Mouse (Mus musculus): ENCODE data around the gene Gm48551. TPM values are rescaled to one million over a fixed set of nuclear protein-coding genes. Genes with fewer than 3 reads are reported as not detected.

The Gm48551 gene
- polyA plus RNA-seq, 1 experiment, result 2.2 TPM

DNA sequence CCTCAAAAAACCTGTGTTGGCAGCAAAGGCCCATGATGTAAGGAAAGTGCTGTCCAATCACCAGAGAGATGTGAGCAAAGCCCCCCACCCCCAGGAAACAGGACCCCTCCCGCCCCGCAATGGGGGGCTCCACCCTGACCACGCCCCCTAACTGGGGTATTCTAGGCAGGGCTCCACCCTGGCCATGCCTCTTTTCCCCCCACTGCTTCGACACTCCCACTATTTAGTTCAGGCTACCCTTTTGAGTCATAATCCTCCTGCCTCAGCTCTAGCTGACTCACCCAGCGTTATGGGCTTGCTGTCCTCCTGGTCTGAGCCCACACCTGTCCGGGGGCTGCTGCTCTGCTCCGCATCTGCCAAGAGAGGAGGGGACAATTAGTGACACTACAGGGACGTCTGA, 25.1 kb downstream of the Gm48551 start:
- TF ChIP-seq POLR2A (IDR thresholded peaks at IDR 0.05; ENCODE audit: borderline replicate concordance, low read depth, low read length), result no peak
- no peak for TF ChIP-seq CTCF (IDR thresholded peaks at IDR 0.05; ENCODE audit: low read depth, low read length)
- Histone ChIP-seq H3K4me3 (ENCODE audit: insufficient read depth, low read length) (peak overlapping the region; percentile 37), H3K4me1 (ENCODE audit: control insufficient read depth, insufficient read depth, low read length) (peaks cover 57% of the 10 kb centered on the region), H3K27ac (ENCODE audit: insufficient read depth, low read depth, low read length) (peak overlapping the region; percentile 89)

DNA sequence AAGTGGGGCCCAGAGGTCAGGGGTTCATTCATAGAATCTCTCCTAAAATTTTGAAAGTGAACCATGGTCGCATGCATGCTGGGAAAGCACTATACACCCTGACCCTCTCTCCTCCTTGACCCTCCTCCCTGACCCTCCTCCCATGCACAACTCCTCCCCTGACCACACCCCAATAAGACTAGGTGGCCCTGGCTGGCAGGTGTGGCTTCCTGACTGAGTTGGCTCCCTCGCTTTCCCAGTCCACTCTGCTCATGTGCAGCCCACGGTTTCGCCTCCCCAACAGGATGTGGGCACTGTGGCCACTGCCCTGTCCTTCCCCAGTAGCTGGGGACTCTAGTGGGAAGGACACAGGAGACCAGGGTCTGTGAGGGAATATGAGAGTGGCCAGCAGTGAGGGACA, 26.1 kb downstream of the Gm48551 start:
- H3K4me1 ChIP-seq (ENCODE audit: control insufficient read depth, insufficient read depth, low read length), result peaks cover 51% of the 10 kb centered on the region
- H3K4me3 ChIP-seq (ENCODE audit: insufficient read depth, low read length), result peak overlapping the region; percentile 37; the same call in 1 of the 2 replicates
- no peak for TF ChIP-seq POLR2A (IDR thresholded peaks at IDR 0.05; ENCODE audit: borderline replicate concordance, low read depth, low read length)
- no peak for TF ChIP-seq CTCF (IDR thresholded peaks at IDR 0.05; ENCODE audit: low read depth, low read length)
- H3K27ac ChIP-seq (ENCODE audit: insufficient read depth, low read depth, low read length), result 0 out of 2 replicates have a peak overlapping the region, but pooled peaks have one; percentile 89

DNA sequence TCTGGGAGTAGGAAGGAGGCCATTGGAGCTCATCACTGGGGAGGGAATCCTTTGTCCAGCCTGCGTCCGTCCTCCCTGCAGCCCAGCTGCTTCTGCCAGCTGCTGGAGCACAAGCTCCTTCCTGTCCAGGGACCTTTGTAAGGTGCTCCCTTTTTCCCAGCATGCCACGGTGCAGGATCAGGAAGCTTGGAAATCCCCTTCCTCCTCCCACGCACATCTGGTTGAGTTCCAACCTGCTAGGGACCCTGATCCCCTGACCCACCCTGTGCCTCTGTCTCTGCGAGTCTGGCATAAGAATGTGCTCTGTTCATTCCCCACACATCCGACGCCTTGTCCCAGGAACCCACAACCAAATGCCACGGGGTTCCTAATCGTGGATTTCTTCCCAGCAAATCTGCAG, 26.7 kb downstream of the Gm48551 start:
- TF ChIP-seq POLR2A (IDR thresholded peaks at IDR 0.05; ENCODE audit: borderline replicate concordance, low read depth, low read length), result no peak
- TF ChIP-seq CTCF (IDR thresholded peaks at IDR 0.05; ENCODE audit: low read depth, low read length), result no peak
- Histone ChIP-seq H3K4me1 (ENCODE audit: control insufficient read depth, insufficient read depth, low read length) (peaks cover 46% of the 10 kb centered on the region), H3K4me3 (ENCODE audit: insufficient read depth, low read length) (no peak overlapping the region), H3K27ac (ENCODE audit: insufficient read depth, low read depth, low read length) (no peak overlapping the region)

DNA sequence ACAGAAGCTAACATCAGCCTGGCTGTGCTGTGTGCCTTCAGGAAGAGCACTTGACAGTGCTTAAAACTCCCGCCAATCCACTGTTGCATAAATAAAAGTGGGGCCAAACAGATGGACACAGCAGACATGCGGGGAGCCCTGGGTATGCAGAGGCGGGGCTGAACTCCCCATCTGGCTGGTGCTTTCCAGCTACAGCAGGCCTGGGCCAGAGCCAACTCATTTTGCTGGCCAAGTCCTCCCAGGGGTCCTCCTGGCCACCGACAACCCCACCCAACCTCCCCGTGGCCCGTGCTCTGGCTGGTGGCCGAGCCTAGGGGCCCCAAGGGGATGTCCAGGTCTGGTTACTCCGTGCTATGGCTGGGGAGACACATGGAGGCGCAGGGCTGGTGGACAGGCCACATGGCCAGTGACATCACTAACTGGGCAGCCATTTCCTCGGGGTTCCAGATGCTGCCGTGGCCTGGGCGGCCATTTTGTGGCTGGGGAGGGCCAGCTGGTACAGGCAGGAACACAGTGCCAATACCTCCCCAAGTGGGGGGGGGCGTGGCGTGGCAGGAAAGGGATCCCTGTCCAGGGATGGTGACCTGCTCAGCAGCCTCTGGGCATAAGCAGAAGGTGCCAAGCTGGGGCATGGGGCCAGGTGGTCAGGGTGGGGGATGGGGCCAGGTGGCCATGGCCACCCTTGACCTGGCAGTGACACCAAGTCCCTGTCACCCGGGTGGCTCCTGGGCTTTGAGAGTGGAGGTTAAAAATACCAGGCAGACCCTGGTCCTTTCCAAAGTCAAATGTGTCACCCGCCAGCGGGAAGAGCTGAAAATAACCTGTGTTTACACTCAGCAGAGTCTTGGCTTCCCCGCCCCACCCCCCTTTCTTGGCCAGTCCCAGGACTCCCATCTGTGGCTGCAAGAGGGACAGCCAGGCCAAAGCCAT, 27.5 kb downstream of the Gm48551 start:
- no peak overlapping the region for H3K27ac ChIP-seq (ENCODE audit: insufficient read depth, low read depth, low read length)
- no peak overlapping the region for H3K4me3 ChIP-seq (ENCODE audit: insufficient read depth, low read length)
- TF ChIP-seq CTCF (IDR thresholded peaks at IDR 0.05; ENCODE audit: low read depth, low read length) (no peak), POLR2A (IDR thresholded peaks at IDR 0.05; ENCODE audit: borderline replicate concordance, low read depth, low read length) (no peak)
- H3K4me1 ChIP-seq (ENCODE audit: control insufficient read depth, insufficient read depth, low read length), result peaks cover 40% of the 10 kb centered on the region

DNA sequence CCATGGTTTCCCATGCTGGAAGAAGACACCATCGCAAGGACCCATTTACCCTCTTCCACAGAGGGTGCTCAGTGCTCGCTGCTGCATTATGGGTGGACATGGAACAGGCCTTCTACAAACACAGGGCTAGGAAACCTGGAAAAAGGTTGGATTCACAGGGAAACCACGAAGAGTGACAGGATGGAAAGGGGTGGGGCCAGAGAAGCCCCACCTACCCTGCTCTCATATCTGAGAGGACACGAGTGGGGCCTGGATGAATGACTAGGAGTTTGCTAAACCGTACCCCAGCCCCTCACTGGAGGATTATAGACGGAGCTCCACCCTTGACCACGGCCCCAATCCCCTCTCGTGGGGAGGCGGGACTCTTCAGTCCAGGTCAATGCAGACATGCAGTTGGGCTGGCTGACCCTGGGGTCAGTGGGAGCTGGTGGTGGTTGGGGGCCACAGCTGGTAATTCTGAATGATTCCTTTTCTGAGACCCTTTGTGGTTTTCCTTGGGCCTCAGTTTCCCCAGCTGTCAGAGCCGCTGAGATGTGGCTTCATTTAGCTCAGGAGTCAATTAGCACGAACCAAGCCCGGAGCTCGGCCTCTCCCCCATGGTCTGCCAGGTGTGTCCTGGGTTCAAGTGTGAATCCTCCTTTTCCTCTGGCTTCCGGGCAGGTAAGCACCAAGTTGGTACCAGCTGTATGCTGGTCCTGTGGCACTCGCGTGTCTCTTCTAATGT, 28.5 kb downstream of the Gm48551 start:
- H3K4me1 ChIP-seq (ENCODE audit: control insufficient read depth, insufficient read depth, low read length), result peaks cover 40% of the 10 kb centered on the region
- H3K27ac ChIP-seq (ENCODE audit: insufficient read depth, low read depth, low read length), result no peak overlapping the region
- TF ChIP-seq POLR2A (IDR thresholded peaks at IDR 0.05; ENCODE audit: borderline replicate concordance, low read depth, low read length) (no peak), CTCF (IDR thresholded peaks at IDR 0.05; ENCODE audit: low read depth, low read length) (no peak)
- no peak overlapping the region for H3K4me3 ChIP-seq (ENCODE audit: insufficient read depth, low read length)

DNA sequence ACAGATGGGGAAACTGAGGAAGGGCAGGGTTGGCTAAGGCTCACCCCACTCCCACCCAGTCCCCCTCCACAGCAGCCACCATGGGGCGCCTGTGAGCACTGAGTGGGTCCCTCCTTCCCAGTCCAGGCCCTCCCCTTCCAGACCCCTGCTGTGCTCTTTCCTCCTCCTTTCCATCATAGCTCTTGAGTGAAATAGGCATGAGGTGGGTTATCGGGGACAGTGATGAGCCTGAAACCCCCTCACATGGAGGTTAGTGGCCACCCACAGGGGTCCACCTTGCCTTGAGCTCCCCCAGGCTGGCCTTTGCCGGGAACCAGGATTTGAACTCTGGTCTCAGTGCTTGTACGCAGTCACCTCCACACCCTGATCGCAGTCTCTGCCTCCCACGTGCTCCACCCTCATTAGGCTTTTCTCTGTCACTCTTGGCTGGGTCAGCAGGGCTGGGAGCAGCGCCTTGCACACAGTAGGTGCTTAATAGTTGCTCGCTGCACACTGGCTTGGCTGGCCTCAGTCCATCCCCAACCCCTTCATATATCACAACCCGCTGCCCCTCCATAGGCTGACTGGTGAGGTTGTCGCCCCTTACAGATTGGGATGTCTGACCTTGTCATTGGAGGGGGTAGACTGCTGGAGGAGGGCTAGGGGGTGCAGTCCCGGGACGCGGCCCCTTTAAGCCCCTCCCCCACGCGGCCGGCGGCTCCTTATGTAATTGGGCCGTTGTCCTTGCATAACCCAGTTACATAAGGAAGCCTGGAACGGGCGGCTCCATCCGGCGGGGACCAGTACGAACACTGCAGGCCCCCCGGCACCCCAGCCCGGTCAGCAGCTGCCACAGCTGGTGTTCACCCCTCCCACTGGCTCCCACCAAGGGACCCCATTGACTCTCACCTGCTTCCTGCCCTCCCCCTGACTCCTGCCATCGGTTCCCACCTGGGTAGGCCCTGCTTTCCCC, 29.3 kb downstream of the Gm48551 start:
- no peak for TF ChIP-seq CTCF (IDR thresholded peaks at IDR 0.05; ENCODE audit: low read depth, low read length)
- TF ChIP-seq POLR2A (IDR thresholded peaks at IDR 0.05; ENCODE audit: borderline replicate concordance, low read depth, low read length), result no peak
- Histone ChIP-seq H3K4me3 (ENCODE audit: insufficient read depth, low read length) (peak overlapping the region; percentile 26; the same call in 1 of the 2 replicates), H3K4me1 (ENCODE audit: control insufficient read depth, insufficient read depth, low read length) (peaks cover 31% of the 10 kb centered on the region), H3K27ac (ENCODE audit: insufficient read depth, low read depth, low read length) (peak overlapping the region; percentile 28; the same call in 1 of the 2 replicates)

DNA sequence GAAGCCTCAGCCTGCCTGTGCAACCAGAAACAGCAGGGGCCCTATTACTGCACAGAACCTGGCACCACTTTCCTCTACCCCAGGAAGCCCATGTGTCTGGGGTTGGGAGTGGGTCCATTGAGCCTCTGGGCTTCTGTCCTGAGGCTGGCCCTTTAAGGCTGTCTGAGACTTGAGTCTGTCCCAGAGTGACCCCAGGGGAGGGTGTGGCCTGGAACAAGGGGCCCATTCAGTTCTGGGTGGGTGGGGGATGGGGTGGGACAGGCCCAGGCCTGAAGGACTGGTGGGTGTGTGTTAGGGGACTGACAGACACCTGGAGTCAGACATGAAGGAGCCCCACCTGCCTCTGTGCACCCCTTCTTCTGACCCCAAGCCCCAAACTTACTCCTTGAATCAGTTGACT, 30.4 kb downstream of the Gm48551 start:
- no peak for TF ChIP-seq POLR2A (IDR thresholded peaks at IDR 0.05; ENCODE audit: borderline replicate concordance, low read depth, low read length)
- TF ChIP-seq CTCF (IDR thresholded peaks at IDR 0.05; ENCODE audit: low read depth, low read length), result no peak; the same call in 1 of the 2 replicates
- peaks cover 27% of the 10 kb centered on the region for H3K4me1 ChIP-seq (ENCODE audit: control insufficient read depth, insufficient read depth, low read length)
- no peak overlapping the region for H3K4me3 ChIP-seq (ENCODE audit: insufficient read depth, low read length)
- H3K27ac ChIP-seq (ENCODE audit: insufficient read depth, low read depth, low read length), result no peak overlapping the region

DNA sequence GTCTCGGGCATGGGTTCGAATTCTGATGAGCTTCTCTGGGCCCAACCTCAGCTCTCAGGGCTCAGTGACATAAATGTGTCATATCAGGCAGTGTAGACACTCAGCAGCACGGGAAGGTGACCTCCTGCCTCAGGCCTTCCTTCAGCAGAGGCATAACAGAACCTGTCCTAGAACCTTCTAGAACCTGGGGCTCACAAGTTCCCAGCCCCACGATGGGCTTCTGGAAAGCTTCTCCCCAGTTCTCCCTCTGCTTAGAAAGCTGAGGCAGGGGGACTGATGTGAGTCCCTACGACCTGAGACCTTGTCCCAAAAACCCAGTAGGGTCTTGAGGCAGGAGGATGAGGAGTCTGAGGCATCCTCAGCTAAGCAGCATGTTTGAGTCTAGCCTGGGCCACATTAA, 30.9 kb downstream of the Gm48551 start:
- Histone ChIP-seq H3K4me1 (ENCODE audit: control insufficient read depth, insufficient read depth, low read length) (peaks cover 22% of the 10 kb centered on the region), H3K4me3 (ENCODE audit: insufficient read depth, low read length) (no peak overlapping the region), H3K27ac (ENCODE audit: insufficient read depth, low read depth, low read length) (no peak overlapping the region)
- no peak for TF ChIP-seq POLR2A (IDR thresholded peaks at IDR 0.05; ENCODE audit: borderline replicate concordance, low read depth, low read length)
- TF ChIP-seq CTCF (IDR thresholded peaks at IDR 0.05; ENCODE audit: low read depth, low read length), result no peak

All from bone marrow macrophage, adult 2 months (primary cell).